Mouse (Mus musculus) testis, adult 2 months (tissue): ENCODE measurements at regions not wholly inside any gene's neighbourhood (a gene's known extent, or its start where the extent isn't known, plus 50 kb on each side); places are given as distances from the start of the nearest gene placed in this dataset.

Experiments used
- CTCF ChIP-seq: fragments of 200-500 bp; IDR thresholded peaks from 2 replicates; pipeline ENCODE4 v1.5.1; 2012; ENCODE audit warnings: low read depth, mild to moderate bottlenecking, inconsistent platforms, low read length, moderate library complexity; ENCODE audit not compliant: control insufficient read depth, insufficient read depth, insufficient replicate concordance
- POLR2A ChIP-seq: fragments of 200-500 bp; IDR thresholded peaks from 2 replicates; pipeline ENCODE4 v1.6.1; 2012; ENCODE audit warnings: low read depth, mild to moderate bottlenecking, inconsistent platforms, low read length, moderate library complexity; ENCODE audit not compliant: control insufficient read depth

- TF ChIP-seq POLR2A, result no peak
- no peak for TF ChIP-seq CTCF
These were observed 230.9 kb downstream of the Trib2 start for GRCm38 (mm10) chr12:15585845-15586244.
